Mouse (Mus musculus) heart, embryonic 16.5 days (tissue): ENCODE results near the gene Il6ra. TPM values are rescaled to one million over a fixed set of nuclear protein-coding genes. Genes with fewer than 3 reads are reported as not detected.
A peak's percentile ranks its signal among the peaks of the same experiment; 100 is the strongest.

ENCODE experiments used
- ATAC-seq: fragments of 200-750 bp; cut with Nextera tagmentation; replicated peaks from 2 replicates; pipeline ENCODE4 v1.8.0; 2017; ENCODE audit warnings: moderate number of reproducible peaks; ENCODE audit not compliant: insufficient read depth, low FRiP score; ENCODE audit errors: extremely low read depth
- H3K27ac ChIP-seq: fragments of 300-500 bp; sonication (generic); 2 replicates; pipeline ENCODE4 v1.5.1; 2014; ENCODE audit warnings: mild to moderate bottlenecking, low read length, control low read depth, moderate library complexity
- H3K27me3 ChIP-seq: fragments of 300-500 bp; sonication (generic); 2 replicates; pipeline ENCODE4 v1.6.1; 2014; ENCODE audit warnings: low read length, mixed read lengths; ENCODE audit not compliant: control insufficient read depth, insufficient read depth
- H3K36me3 ChIP-seq: fragments of 300-500 bp; sonication (generic); 2 replicates; pipeline ENCODE4 v1.6.1; 2014; ENCODE audit not compliant: control insufficient read depth, insufficient read depth
- H3K4me1 ChIP-seq: fragments of 300-500 bp; sonication (generic); 2 replicates; pipeline ENCODE4 v1.6.1; 2014; ENCODE audit warnings: low read length, mixed read lengths; ENCODE audit not compliant: control insufficient read depth, insufficient read depth
- H3K4me2 ChIP-seq: fragments of 300-500 bp; sonication (generic); 2 replicates; pipeline ENCODE4 v1.6.1; 2014; ENCODE audit warnings: low read depth, mild to moderate bottlenecking, control low read depth, low read length
- H3K4me3 ChIP-seq: fragments of 300-500 bp; sonication (generic); 2 replicates; pipeline ENCODE4 v1.5.1; 2014; ENCODE audit warnings: mild to moderate bottlenecking, control low read depth, low read length
- H3K9ac ChIP-seq: fragments of 300-500 bp; sonication (generic); 2 replicates; pipeline ENCODE4 v1.6.1; 2014; ENCODE audit warnings: low read length, control low read depth
- H3K9me3 ChIP-seq: fragments of 300-500 bp; sonication (generic); replicated peaks from 2 replicates; pipeline ENCODE4 v1.6.1; 2016; ENCODE audit warnings: low read length; ENCODE audit not compliant: control insufficient read depth
- WGBS: fragments of 180-500 bp; shearing (Covaris S2); extraction: QIAGEN DNeasy Blood & Tissue Kit; methylation state at CpG from one replicate; pipeline ENCODE4 v1.1.7; 2014; 5-methylcytosine and 5-hydroxymethylcytosine counted together
- polyA plus RNA-seq: library from polyadenylated mRNA; unstranded; fragments of >200 nt; fragmentation: Nextera tagmentation; extraction: Ambion mirVana; gene quantifications from 2 replicates; pipeline ENCODE4 v1.2.1, GENCODE M21; 2015

Il6ra gene
- polyA plus RNA-seq, 1 experiment from 2014 or later = 1.1 TPM

GRCm38 (mm10) chr3:89857353-89857752 lies 55.6 kb downstream of the Il6ra start:
- Histone ChIP-seq H3K36me3 (peaks cover 5% of the 10 kb centered on the region; the same call in 1 of the 2 replicates), H3K27me3 (no peaks in the 10 kb centered on the region), H3K27ac (no peak overlapping the region), H3K4me1 (peaks cover 4% of the 10 kb centered on the region; the same call in 1 of the 2 replicates), H3K4me3 (no peak overlapping the region), H3K9me3 (peaks cover 4% of the 10 kb centered on the region), H3K9ac (no peak overlapping the region), H3K4me2 (no peak overlapping the region)
- no peak for ATAC-seq
- 79% methylated on average over 3 of the region's 3 CpGs for WGBS

DNA sequence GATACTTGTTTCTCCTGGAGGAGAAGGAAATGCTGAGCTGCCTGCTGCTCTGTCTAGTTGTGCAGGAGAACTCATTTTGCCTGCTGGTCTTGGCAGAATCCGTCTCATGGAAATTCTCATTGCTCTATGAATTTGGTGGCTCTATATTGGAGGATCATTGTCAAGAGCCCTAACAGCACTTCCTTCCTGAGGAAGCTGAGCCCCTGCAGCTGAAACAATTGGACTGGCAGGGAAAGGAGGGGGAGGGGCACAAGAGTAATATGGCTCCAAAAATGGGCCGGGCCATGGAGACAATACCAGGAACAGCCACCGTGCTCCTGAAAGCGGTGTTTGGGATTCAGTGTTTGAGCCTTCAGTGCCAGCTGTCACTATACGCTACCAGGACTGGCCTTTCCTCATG lies 59.2 kb downstream of the Il6ra start:
- no peak overlapping the region for H3K4me3 ChIP-seq
- no peaks in the 10 kb centered on the region for H3K27me3 ChIP-seq
- peaks cover 4% of the 10 kb centered on the region for H3K9me3 ChIP-seq
- 55% methylated on average over 5 of the region's 5 CpGs for WGBS
- no peaks in the 10 kb centered on the region for H3K4me1 ChIP-seq
- H3K9ac ChIP-seq = no peak overlapping the region
- peak; percentile 67 for ATAC-seq
- peak overlapping the region; percentile 82 for H3K27ac ChIP-seq
- no peak overlapping the region for H3K4me2 ChIP-seq
- H3K36me3 ChIP-seq = peaks cover 5% of the 10 kb centered on the region; the same call in 1 of the 2 replicates

DNA sequence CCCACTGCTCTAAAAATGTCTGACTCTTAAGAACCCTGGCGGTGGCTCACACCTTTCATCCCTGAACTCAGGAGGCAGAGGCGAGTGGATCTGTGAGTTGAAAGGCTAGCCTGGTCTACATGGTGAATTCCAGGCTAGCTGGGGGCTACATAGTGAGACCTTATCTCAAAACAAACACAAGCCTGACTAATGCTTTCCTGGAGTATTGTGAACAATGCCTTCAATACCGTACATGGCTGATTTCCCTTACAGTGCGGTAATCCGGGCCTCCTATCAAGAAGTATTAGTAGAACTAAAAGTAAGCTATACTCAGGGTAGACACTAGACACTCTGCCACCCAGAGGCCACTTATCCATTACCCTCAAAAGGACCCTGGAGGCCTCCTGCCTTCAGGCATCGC lies 64.9 kb downstream of the Il6ra start:
- no peak; the same call in 1 of the 2 replicates for ATAC-seq
- peak overlapping the region; percentile 74 for H3K27ac ChIP-seq
- 75% methylated on average over 6 of the region's 6 CpGs for WGBS
- H3K36me3 ChIP-seq = no peaks in the 10 kb centered on the region
- H3K4me2 ChIP-seq = no peak overlapping the region
- H3K27me3 ChIP-seq = no peaks in the 10 kb centered on the region
- H3K4me3 ChIP-seq = no peak overlapping the region
- H3K9ac ChIP-seq = no peak overlapping the region
- H3K4me1 ChIP-seq = no peaks in the 10 kb centered on the region
- no peaks in the 10 kb centered on the region for H3K9me3 ChIP-seq

GRCm38 (mm10) chr3:89847596-89847995 lies 65.4 kb downstream of the Il6ra start:
- Histone ChIP-seq H3K27me3 (no peaks in the 10 kb centered on the region), H3K9me3 (no peaks in the 10 kb centered on the region), H3K27ac (peak overlapping the region; percentile 74), H3K4me3 (no peak overlapping the region), H3K36me3 (no peaks in the 10 kb centered on the region), H3K4me2 (no peak overlapping the region), H3K4me1 (no peaks in the 10 kb centered on the region), H3K9ac (no peak overlapping the region)
- peak; percentile 43; the same call in 1 of the 2 replicates for ATAC-seq
- 59% methylated on average over 6 of the region's 6 CpGs for WGBS

- H3K9ac ChIP-seq = no peak overlapping the region
- H3K27me3 ChIP-seq = no peaks in the 10 kb centered on the region
- WGBS = 76% methylated on average over 3 of the region's 3 CpGs
- no peaks in the 10 kb centered on the region for H3K36me3 ChIP-seq
- no peaks in the 10 kb centered on the region for H3K4me1 ChIP-seq
- ATAC-seq = no peak
- H3K4me2 ChIP-seq = no peak overlapping the region
- peaks cover 2% of the 10 kb centered on the region; the same call in 1 of the 2 replicates for H3K9me3 ChIP-seq
- H3K4me3 ChIP-seq = no peak overlapping the region
- peak overlapping the region; percentile 74 for H3K27ac ChIP-seq
Measured at GRCm38 (mm10) chr3:89847126-89847525, 65.9 kb downstream of the Il6ra start.

GRCm38 (mm10) chr3:89845814-89846213 lies 67.2 kb downstream of the Il6ra start:
- no peaks in the 10 kb centered on the region for H3K27me3 ChIP-seq
- H3K4me2 ChIP-seq = no peak overlapping the region
- no peaks in the 10 kb centered on the region for H3K36me3 ChIP-seq
- H3K4me1 ChIP-seq = no peaks in the 10 kb centered on the region
- H3K9me3 ChIP-seq = peaks cover 4% of the 10 kb centered on the region; the same call in 1 of the 2 replicates
- no peak overlapping the region for H3K27ac ChIP-seq
- ATAC-seq = no peak
- 74% methylated on average over 9 of the region's 9 CpGs for WGBS
- H3K4me3 ChIP-seq = no peak overlapping the region
- no peak overlapping the region for H3K9ac ChIP-seq

DNA sequence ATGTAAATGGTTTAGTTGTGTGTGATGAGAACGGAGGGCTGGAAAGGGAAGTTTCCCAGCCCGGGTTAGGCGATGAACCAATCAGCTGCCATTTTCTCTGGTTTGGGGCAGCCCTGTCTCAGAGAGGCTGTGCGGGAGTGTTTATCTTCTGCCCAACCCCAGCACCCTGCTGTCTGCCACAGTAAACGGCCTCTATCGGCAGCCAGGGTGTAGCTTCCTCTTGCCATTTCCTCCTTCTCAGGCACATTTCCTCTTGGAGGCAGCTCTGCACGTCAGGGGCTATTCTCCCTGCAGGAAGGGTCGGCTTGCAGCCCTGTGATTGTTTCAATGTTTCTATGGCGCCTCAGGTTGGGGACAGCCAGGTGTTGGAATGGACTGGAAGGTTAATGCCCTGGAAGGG lies 69.8 kb downstream of the Il6ra start:
- Histone ChIP-seq H3K4me1 (no peaks in the 10 kb centered on the region), H3K27ac (peak overlapping the region; percentile 51), H3K4me3 (no peak overlapping the region), H3K9me3 (peaks cover 4% of the 10 kb centered on the region; the same call in 1 of the 2 replicates), H3K4me2 (no peak overlapping the region), H3K27me3 (no peaks in the 10 kb centered on the region), H3K36me3 (no peaks in the 10 kb centered on the region), H3K9ac (no peak overlapping the region)
- ATAC-seq = peak; percentile 70
- 45% methylated on average over 9 of the region's 9 CpGs for WGBS

- Histone ChIP-seq H3K4me2 (no peak overlapping the region), H3K4me1 (no peaks in the 10 kb centered on the region), H3K9ac (no peak overlapping the region), H3K27me3 (no peaks in the 10 kb centered on the region), H3K27ac (no peak overlapping the region), H3K9me3 (peaks cover 4% of the 10 kb centered on the region; the same call in 1 of the 2 replicates), H3K36me3 (no peaks in the 10 kb centered on the region), H3K4me3 (no peak overlapping the region)
- ATAC-seq = no peak
- WGBS = 68% methylated on average over 4 of the region's 4 CpGs
Measured at GRCm38 (mm10) chr3:89842258-89842657, 70.7 kb downstream of the Il6ra start.

GRCm38 (mm10) chr3:89835362-89835761 lies 77.6 kb downstream of the Il6ra start:
- Histone ChIP-seq H3K4me1 (0 out of 2 replicates have a peak, but pooled peaks cover 2% of the 10 kb centered on the region), H3K27me3 (peaks cover 33% of the 10 kb centered on the region), H3K27ac (peak overlapping the region; percentile 67), H3K4me3 (no peak overlapping the region), H3K4me2 (no peak overlapping the region), H3K9me3 (no peaks in the 10 kb centered on the region), H3K9ac (no peak overlapping the region), H3K36me3 (no peaks in the 10 kb centered on the region)
- 25% methylated on average over 8 of the region's 8 CpGs for WGBS
- ATAC-seq = peak; percentile 77
